Mouse (Mus musculus) frontal cortex, adult 2 months (tissue): Measurements from ENCODE around the gene Jam2. TPM values are rescaled to one million over a fixed set of nuclear protein-coding genes. Genes with fewer than 3 reads are reported as not detected.
A peak's percentile ranks its signal among the peaks of the same experiment; 100 is the strongest.

Experiments used
- DNase-seq, 2 experiments: peaks; one replicate each; pipeline ENCODE4 v3.0.0; 2022; ENCODE audit warnings: low spot score in 1 of 2; ENCODE audit errors: extremely low spot score in 1 of 2
- polyA plus RNA-seq: library from polyadenylated mRNA; depleted of rRNA; stranded (reverse); fragments of >200 nt; gene quantifications from 2 replicates; pipeline ENCODE4 v1.2.3, GENCODE M21; 2012

Jam2 gene
- polyA plus RNA-seq, 1 experiment = 55.7 TPM

GRCm38 (mm10) chr16:84778861-84779630 is 5.1 kb downstream of the Jam2 start:
- no peak for DNase-seq

DNA sequence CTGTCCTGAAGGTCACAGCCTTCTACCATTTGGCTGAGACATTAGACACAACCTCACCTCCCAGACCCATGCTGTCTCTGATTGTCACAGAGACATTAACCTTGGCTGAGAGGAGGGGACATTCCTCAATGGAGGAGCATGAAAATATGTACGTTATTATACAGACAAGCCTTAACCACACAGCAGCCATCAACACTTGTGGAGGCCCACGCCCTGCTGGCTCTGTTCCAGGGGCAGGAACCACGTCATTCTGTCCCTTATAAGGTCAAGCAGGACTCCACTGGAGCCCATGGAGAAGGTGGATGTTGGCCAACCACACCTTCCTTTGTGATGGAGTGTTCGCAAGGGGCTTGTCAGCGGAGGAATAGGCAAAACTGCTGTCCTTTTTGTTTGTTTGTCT is 5.8 kb downstream of the Jam2 start:
- DNase-seq = no peak

DNA sequence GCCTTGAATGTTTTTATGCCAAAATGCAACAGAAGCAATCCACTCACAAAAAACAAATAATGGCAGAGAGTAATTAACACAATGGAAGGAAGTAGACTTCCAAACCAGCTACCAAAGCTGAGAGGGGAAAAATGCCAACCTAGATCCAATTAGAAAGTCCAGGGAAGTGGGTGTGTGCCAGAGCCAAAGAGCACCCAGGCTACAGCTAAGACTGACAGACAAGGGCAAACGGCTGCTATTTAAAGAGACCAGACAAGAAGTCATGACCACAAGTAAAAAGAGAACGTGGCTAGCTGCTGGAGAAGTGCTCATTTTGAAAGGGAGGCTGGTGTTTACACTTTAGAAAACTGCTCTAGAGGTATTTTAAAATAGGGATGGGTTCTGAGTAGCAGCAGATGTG is 9.4 kb downstream of the Jam2 start:
- no peak for DNase-seq

DNA sequence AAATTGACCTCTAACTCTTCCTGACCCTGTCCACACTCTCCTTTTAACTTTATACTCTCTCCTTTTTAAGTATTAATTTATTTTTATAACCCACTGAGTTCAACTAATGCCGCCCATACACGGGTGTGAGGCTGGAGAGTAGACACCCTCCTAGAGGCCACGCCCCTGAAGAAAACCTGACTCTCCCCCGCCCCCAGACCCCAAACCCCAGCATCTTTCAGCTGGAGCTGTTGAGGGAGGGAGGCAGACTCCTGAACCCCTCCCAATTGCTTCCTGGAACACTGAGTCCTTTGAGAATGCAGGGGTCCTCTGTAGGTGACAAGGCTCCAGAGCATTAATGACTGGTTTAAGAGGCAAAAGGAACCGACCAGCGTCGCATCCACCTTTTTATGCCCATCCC is 11.0 kb downstream of the Jam2 start:
- no peak for DNase-seq

DNA sequence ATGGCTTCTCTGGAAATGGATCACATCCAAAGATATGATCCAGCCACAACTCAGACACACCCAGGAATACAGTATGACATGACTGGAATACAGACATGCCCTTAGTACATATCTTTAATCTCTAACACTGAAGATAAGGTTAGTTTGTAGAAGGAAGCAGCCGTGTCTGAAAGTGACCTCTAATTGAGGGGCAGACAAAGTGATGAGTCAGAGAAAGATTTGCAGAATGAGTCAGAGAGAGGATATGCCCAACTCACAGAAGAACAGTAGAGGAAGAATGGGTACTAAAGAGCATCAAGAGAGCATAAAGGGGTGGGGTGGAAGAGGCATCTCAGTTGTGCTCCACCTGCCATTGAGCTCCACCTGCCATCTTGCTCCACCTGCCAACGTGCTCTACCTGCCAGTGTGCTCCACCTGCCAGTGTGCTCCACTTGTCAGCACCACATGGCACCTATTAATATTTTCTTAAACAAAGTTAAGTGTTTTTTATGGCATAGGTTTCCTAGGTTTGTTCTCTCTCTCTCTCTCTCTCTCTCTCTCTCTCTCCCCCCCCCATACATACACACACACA is 16.8 kb downstream of the Jam2 start:
- DNase-seq = no peak

- no peak for DNase-seq
Measured at GRCm38 (mm10) chr16:84793401-84793800, 19.5 kb downstream of the Jam2 start.

GRCm38 (mm10) chr16:84795337-84795736 is 21.4 kb downstream of the Jam2 start:
- DNase-seq = no peak

- no peak for DNase-seq
Measured at GRCm38 (mm10) chr16:84796678-84797077, 22.8 kb downstream of the Jam2 start.

- no peak for DNase-seq
Measured at GRCm38 (mm10) chr16:84800038-84800437, 26.1 kb downstream of the Jam2 start.

GRCm38 (mm10) chr16:84802217-84802616 is 28.3 kb downstream of the Jam2 start:
- DNase-seq = no peak

GRCm38 (mm10) chr16:84804866-84805265 is 30.9 kb downstream of the Jam2 start:
- DNase-seq = no peak

DNA sequence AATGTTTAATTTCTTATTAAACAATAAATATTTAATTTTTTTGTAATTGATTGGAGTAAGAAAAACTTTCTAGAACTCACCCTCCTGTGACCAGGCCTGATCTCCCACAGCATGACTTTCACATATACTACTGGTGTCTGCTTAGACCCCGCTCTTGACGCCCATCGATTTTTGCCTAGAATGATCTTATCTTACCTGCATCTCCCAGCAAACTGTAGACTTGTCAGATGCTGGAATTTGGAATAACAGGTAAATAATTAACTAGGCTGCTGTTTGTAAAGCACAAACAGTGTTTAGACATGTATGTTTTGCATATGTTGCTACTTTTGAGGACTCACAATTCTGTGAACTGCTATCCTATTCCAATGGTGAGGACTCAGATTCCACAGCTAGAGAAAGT is 32.3 kb downstream of the Jam2 start:
- no peak for DNase-seq

DNA sequence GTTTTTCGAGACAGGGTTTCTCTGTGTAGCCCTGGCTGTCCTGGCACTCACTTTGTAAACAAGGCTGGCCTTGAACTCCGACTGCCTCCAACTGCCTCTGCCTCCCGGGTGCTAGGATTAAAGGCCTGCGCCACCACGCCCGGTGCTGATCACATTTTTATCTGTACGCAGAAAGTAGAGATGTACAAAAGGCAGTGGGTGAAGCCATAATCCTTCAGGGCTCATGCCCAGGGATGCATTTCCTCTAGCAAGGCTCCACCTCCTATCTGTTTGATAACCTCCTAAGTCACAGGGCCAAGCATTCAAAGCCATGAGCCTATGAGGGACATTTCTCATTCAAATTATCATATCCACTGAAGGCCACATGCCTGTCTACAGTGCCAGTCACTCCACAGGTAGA is 34.0 kb downstream of the Jam2 start:
- no peak for DNase-seq

DNA sequence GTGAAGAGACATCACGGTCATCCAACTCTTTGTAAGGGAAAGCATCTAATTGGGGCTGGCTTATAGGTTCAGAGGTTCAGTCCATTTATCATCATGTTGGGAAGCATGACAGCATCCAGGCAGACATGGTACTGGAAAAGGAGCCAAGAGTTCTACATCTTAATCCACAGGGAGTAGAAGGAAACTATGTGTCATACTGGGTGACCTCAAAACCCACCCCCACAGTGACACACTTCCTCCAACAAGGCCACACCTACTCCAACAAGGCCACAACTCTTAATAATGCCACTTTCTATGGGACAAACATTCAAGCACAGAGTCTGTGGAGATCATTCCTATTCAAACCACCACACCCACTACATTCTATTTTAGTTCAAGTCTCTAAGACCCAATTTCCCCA is 36.3 kb downstream of the Jam2 start:
- DNase-seq = no peak

GRCm38 (mm10) chr16:84813852-84814251 is 39.9 kb downstream of the Jam2 start:
- DNase-seq = no peak

GRCm38 (mm10) chr16:84814511-84814910 is 40.6 kb downstream of the Jam2 start:
- DNase-seq = no peak

DNA sequence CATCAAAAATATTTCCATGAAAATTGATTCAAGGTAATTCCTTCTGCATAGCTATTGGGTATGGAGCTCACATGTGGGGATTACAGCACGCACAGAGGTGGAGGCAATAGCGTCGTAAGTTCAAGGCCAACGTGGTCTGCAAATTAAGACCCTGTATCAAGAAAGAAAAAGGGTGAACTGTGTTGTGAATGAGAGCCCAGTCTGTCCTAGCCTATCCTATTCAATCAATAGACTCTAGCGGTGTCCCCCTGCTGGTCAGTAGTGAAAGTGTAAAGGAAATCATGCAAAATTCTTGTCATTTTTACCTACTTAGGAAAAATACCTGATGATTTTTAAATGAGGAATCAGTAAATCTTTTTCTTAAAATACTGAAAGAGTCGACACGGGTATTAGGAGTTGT is 43.5 kb downstream of the Jam2 start:
- peak in 1 of 2 experiments; percentile 71 for DNase-seq

DNA sequence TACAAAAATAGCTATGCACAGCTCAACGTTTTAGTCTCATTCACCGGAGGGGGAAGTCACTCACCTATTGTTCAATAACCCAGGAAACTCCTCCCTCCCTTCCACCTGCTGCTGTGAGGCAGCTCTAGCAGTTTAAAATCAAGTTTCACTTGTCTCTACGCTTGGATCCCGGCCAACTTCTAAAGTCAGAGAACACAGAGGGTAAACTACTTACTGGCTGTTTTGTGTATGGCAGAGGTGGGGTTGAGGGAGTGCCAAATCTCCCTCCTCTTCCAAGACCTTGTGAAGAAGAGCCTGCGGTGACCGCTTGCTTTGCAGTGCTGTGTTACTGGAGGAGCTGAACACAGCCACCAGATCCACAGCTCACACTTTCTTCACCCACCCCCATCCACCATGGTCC is 51.1 kb downstream of the Jam2 start:
- no peak for DNase-seq

GRCm38 (mm10) chr16:84831696-84832095 is 57.8 kb downstream of the Jam2 start:
- no peak for DNase-seq

DNA sequence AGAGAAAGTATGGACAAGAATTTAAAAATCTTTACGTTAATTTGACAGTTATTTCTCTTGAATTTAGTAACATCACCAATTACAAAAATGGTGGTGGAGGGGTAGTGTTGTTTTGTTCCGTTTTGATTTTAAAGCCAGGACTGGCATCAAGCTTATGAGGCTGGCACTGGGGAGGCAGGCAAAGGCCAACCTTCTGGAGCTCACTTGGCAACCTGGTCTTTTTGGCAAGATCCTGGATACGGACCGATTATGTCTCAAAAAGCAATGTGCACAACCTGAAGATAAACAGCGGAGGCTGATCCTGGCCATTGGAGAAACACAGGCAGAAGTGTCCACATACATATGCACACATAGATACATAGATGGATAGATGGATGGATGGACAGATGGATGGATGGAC is 58.8 kb downstream of the Jam2 start:
- no peak for DNase-seq

DNA sequence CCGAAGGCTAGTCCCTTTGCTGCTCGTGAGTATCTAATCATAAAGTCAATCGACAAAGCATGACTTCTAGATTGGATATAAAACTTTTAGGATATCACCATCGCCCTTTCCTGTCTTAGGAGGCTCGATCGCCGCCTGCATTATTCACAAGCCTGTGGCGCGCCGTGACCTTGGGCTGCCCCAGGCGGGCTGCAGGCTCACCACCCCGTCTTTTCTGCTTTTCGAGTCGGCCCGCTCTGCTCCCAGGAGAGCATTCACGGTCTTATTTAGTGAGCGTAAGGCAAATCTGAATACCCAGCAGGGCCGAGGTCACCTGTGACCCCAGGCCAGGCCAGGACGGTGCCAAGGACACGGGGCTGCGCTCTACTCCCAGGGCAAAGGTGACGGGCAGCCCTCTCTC is 60.4 kb downstream of the Jam2 start:
- no peak for DNase-seq

GRCm38 (mm10) chr16:84834745-84835440 is 61.0 kb downstream of the Jam2 start, which contains the start of gene Gabpa:
TSS of gene Gabpa (plus strand) at chr16:84834925.
- peak; percentile 91 to 94 for DNase-seq
